Mouse (Mus musculus) activated CD4-positive, CD25-positive, alpha-beta regulatory T cell, adult 4 months (primary cell): ENCODE measurements at regions not wholly inside any gene's neighbourhood (a gene's known extent, or its start where the extent isn't known, plus 50 kb on each side); places are given as distances from the start of the nearest gene placed in this dataset.

Source experiments
- ATAC-seq: one replicate; pipeline ENCODE4 v1.8.0; 2017

DNA sequence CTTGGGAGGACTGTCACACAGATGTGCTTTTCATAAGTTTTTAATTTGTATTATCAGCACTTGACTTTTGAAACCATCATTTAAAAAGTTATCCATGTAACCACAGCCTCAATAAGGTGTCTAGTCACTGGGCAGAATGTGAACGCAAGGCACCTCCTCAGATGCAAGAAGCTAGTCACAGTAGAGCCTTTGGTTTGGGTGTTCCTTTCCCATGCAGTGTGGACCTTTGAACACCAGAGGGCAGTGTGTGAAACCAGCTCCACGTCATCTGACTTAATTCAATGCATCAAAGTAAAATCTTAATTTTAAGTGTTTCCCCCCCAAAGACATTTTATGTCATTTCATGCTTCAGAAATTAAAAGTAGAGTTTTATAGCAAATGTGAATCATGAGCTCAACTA lies 166.2 kb upstream of the Nabp1 start:
- ATAC-seq = no peak

DNA sequence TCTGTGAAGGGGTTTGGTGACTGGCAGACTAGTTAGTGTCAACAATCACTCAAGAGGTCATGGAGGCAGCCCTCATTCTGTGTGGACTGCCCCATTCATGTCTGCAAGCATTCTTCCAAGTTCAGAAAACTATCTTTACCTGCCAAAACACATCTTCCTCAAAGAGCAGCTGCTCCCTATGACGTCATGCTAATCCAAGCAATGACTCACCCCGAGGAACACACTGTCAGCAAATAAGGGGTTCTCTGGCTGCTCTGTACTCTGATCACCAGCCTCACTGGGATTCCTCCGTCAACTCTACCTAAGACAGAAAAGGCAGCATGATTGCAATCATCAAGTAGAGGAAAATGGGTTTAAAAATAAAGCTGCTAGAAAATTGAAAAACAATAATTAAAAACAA lies 165.4 kb upstream of the Nabp1 start:
- no peak for ATAC-seq

DNA sequence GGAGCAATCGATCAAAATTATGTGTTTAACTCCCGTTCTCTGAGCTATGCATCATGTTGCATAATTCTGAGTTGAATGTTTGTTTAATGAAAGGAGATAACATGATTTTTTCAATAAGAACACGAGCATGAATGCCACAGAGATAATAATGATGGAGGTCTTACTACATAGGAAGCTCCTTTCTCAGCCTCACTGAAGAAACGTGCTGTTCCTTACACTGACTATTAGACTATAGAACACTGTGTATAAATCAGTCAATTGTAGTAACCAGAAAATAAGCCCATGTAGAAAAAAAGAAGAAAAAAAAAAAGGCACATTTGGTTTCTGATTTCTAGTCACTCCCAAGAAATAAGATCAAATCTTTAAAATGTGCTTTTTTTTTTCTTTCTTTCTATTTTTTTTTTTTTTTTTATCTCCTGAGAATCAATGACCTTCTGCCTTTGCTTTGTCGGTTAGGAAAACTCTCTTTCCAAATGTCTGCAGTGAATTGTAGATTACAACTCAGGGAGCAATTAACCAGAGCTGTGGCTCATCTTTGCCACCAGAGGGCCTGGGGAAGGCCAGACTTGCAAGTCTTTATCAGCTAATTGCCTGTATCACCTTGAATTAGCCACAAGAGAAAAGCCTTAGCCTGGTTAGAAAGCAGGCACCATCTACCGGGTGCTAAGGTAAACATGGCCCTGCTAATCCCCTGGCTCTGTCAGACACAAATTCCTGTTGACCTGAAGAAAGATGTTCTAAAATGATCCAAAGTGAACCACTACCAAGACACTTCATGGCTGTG lies 160.5 kb upstream of the Nabp1 start:
- no peak for ATAC-seq

DNA sequence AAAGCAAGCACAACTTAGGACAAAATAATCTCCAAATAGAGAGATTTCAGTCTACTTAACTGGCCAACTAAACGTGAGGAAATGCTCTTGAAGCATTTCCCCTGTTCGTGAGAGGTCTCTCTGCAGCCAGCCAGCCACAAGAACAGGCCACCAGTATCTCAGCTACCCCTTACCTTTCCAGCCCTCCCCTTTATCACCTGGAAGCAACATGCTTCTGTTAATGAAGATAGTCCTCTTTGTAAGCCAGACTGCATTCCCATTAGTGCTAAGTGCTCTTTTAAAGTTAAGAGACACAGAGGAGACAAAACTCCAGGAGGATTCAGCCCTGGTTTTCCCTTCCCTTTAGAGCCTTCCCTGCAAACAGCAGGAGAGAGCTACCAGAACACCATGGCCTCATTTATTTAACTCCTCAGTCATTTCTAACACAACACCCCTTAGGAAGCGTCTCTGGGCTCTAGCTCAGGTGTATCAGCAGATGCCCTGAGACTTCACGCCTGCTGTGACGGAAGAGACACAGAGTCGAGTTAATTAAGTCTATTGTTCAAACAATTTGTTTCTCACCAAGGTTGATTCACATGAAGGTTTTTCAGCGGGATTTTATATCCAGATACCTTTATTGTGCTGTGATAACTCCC lies 157.8 kb upstream of the Nabp1 start:
- no peak for ATAC-seq

DNA sequence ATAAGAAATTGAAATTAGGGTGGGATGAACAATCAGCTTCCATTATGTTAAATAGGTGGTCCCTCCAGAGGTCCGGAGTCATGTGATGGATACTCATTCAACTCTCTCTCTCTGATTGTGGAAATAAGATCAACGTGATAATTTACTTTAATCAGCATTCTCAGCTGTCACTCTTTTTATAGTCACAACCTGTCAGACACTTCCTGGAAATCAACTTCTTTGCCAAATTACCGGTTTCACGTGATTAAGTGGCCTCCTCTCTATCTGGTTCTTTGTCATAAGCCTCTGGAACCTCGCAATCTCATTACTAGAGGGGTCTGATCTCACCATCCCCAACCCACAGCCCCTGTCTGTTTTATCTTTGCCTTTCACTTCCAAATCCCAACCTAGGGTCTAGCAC lies 155.6 kb upstream of the Nabp1 start:
- no peak for ATAC-seq

DNA sequence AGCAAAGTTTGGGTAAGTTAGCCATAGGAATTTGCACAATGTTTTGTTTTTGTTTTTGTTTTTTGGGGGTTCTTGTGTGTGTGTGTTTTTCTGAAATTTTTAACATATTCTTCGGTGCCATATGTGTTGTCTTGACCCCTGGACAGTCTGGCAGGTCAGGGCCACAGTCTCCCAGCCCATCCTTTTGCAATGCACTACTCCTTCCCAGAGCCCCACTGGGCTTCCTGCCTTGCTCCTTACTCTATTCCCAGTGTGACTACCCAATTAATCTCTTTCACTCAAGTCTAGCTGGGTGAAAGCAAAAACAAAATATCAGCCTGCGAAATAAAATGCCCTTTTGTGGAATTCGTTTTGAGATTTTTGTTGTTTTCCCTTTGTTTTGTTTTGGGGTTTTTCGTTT lies 154.6 kb upstream of the Nabp1 start:
- no peak for ATAC-seq

DNA sequence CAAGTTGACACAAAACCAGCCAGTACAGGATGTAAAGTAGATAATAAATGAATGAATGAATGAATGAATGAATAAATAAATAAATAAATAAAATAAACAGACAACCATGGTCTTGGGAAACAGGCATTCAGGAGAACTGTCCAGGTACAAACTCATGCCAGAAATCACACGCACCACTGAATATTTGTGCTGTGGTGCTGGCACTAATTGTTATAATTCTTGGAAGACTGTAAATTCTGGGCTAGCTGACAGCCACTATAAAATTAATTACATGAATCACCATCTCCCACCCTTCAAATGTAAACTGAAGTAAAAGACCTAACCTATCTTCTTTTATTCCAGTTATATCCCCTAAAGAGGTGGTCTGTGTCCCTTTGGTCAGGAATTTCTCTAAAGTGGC lies 151.6 kb upstream of the Nabp1 start:
- ATAC-seq = no peak

DNA sequence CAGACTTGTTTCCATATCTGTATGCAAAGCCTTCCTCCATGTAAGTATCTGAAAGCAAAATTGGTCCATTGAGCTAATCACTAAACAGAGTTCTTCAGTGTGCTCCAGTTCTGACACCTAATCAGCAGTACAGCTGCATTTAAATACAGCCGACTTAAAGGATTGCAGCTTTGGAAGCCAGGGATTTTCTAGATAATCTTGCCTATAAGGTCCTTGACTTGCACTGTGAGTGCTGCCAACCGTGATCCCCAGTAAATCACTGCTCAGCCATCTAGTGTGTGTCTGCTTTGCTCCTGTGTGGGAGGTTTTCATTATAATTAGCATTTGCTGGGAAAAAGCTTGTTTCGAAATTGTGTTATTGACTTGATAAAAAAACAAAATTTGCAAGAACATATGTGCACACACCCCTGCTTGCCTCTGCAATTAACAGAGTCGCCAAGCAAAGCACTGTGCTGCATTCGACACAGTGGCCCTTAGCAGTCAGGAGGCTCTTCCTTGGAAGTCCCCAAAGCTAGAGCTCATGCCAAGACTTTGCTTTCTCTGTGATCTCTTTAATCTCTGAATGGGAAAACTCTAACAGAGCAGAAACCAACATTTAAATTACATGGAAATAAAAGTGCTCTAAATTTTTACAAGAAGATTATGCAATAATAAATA lies 150.0 kb upstream of the Nabp1 start:
- ATAC-seq = no peak

DNA sequence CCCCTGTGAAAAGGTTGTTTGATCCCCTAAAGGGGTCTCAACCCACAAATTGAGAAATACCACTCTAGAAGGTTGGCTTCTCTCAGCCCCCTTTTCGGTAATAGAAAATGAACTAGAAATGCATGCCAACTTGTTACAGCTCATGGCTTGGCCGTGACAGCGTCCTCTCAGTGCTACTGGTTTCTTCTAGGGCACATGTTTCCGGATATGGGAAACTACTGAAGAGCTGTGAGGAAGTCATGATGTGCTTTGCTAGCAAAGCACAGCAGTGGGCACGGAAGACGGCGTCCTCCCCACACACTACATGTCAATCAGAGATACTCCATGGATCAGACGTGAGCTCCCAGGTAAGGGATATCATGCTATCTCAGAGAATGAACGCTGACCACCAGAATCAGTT lies 148.1 kb upstream of the Nabp1 start:
- ATAC-seq = no peak

DNA sequence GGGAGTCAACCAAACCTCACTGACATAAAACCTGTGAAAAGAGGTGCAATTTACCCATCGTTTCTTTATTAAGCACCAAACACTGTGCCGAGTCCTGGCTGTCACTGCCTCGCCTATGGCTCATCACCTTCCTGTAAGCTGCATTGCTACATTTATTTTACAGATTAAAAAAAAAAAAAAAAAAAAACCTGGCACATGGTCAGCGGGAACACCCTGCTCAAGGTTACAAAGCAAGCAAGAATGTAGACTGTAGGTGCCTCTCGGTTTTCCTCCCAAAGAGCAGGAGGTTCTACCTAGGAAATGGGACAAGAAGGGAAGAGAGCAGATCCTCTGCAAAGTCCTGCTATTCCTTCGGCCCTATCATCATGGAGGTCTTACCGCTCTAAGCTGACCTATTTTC lies 146.9 kb upstream of the Nabp1 start:
- ATAC-seq = no peak

DNA sequence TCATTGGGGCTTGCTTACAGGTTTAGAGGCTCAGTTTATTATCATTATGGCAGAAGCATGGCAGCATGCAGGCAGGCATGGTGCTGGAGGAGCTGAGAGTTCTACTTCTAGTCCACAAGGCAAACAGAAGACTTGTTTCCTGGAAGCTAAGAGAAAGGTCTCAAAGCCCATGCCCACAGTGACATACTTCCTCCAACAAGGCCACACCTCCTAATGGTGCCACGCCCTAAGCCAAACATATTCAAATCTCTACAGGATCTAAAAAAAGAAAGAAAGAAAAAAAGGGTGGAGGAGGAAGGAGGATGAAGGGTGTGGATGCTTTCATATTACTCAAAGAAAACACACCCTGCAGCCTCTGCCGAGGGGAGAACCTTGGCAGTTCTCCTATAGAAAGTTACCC lies 146.3 kb upstream of the Nabp1 start:
- ATAC-seq = peak; percentile 43

DNA sequence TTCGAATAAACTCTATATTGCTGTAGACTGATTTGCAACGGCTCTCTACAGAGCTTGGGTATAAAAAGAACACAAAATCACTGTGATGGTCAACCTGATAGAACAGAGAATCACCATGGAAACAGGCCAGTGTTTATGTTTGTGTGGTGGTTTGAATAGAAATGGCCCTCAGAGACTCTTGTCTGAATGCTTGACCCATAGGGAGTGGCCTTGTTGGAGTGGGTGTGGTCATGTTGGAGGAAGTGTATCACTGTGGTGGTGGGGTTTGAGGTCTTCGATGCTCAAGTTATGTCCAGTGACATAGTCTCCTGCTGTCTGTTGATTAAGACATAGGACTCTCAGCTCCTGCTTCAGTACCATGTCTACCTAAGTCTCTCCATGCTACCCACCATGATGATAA lies 144.8 kb upstream of the Nabp1 start:
- no peak for ATAC-seq

DNA sequence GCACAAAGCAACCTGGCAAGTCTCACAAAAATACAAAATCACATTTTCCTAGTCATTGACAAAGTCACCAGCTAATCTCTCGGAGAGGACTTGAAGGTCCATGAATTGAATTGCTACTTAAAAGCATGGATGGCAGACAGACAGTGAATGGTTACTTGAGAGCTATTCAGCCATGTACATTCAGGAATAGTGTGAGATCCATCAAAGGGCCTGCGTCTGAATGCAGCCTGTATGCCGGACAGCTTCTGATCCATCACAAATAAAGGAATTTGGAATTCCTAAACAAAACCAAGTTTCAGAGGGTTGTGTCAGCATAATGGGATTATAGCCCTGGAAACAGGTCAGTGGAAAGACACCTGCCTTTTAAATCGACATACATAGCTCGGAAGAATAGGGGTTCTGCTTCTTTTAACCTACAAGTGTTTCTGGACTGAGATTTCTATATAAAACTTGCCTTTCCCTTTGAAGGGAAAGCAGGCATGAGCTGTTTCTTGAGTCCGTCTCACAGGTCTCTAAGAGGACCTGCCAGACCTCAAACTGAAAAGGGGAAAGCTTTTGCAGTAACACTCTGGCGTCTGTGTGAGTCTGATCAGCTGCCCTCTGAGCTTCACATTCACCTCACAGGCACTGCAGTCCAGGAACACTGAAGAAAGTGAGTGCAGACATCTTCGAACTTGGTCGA lies 144.1 kb upstream of the Nabp1 start:
- no peak for ATAC-seq

DNA sequence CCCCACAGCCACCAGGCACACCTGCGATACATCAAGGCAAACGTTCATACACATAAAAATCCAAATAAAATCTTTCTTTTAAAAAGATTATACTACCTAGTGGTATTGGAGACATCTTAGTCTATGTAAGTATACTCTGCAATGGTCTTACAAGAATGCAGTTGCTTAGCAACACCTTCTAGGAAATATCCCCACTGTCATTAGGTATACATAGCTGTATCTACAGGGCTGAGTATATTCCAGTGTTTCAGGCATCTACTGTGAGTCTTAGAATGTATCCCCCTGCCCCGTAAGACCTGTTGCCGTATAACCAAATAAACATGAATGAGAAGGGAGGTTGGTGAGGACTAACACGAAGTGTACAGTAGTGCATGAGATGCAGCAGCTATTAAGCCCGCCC lies 142.8 kb upstream of the Nabp1 start:
- no peak for ATAC-seq

DNA sequence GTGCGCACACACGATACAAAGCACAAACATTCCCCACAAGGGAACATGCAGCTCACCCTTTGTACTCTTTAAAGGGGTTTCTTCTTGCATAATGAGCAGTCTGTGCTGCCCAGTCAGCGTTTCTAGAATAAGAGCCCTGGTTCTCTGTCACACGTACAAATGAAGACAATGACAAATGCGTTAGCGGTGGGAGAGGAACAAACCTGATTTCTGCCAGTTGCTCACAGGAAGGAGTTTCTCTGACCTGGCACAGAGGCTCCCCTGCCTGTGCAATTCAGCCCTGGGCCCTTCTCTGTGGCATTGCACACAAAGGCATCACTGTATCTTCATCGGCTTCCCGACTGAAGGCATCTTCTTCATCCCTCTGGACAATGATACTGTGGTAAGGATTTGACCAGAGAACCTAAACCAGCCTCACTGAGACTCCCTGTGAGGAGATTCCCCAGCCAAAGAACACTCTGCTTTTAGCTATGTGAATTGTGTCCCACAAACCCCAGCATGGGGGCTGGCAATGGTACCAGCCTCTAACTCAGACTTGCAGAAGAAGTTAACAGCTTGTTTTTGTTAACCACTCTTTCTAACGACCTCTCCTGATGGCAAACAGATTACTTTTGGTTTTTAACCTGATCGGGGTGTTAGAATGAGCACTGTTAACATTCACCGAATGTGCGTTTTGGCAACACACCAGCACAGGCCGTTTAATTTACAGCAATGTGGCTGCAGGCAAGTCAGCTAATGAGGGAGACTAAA lies 139.5 kb upstream of the Nabp1 start:
- no peak for ATAC-seq

DNA sequence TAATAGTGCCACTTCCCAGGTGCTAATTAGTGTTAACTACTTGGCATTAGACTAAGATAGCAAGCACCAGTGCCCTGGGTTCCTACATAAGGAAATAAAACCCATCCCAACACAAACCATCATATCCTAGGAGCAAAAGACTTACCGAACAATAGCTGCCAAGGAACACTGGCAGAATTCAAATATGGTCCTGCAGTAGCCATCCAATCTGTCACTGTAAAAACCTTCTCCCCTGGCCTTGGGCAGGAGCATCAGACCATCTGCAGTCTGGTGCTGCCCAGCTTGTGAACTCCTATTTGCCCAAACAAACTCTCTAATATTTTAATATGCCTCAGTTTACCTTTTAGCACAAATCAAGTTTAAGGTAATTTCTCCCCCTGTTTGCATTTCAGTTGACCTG lies 137.9 kb upstream of the Nabp1 start:
- ATAC-seq = no peak

DNA sequence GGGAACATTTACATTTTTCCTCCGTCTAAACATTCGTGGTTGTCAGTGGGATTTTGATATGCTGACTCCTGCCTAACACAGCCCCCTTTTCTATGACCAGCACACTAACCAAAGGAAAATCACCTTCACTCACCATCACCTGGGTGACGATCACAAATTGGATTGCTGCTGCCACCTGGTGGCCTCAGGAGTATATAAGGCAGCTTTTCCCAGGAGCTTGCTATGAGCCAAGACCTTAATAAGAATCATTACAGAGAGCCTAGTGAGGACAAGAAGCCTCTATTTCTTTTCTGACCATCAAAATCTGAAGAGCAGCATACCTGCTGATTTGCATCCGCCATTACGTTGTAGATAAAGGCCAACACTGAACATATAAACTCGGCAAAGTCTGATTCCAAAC lies 137.3 kb upstream of the Nabp1 start:
- no peak for ATAC-seq

DNA sequence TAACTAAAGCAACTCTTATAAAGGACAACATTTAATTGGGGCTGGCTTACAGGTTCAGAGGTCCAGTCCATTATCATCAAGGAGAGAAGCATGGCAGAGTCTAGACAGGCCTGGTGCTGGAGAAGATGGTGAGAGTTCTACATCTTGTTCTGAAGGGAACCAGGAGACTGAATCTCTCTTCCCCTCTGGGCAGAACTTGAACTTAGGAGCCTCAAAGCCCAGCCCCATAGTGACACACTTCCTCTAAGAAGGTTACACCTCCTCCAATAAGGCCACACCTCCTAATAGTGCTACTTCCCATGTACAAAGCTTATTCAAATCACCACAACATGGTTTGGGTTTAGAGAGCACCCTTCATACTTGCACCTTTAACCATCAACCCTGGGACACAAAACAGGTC lies 136.5 kb upstream of the Nabp1 start:
- no peak for ATAC-seq

DNA sequence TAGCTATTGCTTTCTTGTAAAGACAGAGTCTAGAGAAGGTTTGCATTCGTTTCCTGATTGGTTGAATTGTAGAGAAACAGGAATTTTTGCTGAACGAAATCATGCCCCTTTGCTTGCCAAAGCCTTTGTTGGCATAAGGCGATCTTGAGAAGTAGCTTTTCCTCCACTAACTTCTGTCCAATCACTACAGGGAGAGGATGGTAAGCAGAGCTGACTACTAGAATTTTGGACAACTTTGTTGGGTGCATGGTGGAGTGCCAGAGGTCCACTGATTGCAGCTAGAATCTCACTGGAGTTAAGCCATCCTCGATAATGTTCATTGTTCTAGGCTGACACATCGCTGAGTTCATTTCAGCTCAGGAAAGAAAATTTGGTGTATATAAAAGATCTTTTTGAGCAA lies 131.1 kb upstream of the Nabp1 start:
- no peak for ATAC-seq

DNA sequence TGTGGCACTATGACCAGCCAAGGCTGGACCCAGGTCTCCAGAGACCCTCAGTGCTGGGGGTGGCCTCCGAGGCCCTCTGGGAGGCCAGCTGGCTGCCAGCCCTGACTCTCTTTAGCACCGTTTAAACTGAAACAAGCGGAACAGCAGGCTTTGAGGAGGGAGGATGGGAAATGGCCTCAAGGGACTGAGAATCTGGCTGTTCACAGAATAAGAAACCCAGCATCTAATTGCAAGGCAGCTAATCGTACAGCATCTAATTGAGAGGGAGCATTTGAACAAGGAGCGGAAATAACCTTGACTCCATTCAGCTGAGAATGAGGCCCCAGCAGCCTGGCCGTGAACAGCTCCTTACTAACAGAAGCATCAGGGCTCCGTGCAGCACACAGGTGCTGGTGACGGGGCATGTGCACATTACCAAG lies 129.2 kb upstream of the Nabp1 start:
- ATAC-seq = no peak

DNA sequence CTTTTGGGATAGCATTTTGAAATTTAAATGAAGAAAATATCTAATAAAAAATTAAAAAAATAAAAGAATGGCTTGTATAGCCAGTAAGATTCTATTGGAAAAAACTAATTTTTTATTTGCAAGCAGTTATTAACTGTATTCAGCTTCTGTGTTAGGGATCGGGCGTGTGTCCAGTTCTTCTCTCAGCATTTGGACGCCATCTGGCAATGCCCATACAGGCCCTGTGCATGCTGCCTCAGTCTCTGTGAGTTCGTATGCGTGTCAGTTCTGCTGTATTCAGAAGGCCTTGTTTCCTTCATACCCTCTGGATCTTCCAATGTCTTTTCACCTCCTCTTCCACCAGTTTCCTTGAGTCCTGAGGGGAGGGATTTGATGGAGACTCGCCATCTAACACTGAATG lies 123.8 kb upstream of the Nabp1 start:
- no peak for ATAC-seq

DNA sequence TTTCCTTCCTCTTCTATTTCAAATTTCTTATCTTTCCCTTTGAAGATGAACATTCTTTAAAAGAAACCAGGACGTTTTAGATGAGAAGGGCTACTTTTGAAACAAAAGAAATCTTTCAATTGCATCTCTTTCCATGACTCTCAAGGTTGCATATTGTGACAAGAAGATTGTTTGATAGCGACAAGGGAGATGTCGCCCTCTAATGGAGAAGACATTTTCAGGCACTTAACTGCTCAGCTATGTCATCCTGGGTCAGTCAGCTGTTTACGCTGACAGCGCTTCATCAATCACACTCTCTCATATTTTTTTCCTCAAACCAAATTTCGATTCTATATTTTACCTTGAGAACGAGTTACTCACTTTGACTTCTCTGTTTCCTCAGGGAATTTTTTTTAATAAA lies 122.2 kb upstream of the Nabp1 start:
- no peak for ATAC-seq
